Mouse (Mus musculus) cortical plate, adult 2 months (tissue): ENCODE measurements at regions not wholly inside any gene's neighbourhood (a gene's known extent, or its start where the extent isn't known, plus 50 kb on each side); places are given as distances from the start of the nearest gene placed in this dataset.

ENCODE experiments used
- CTCF ChIP-seq: fragments of 200-500 bp; IDR thresholded peaks from 2 replicates; pipeline ENCODE4 v1.5.1; 2011; ENCODE audit warnings: mild to moderate bottlenecking, control low read depth, low read length; ENCODE audit not compliant: insufficient read depth; ENCODE audit errors: extremely low read depth
- POLR2A ChIP-seq: fragments of 200-500 bp; IDR thresholded peaks from 2 replicates; pipeline ENCODE4 v1.6.1; 2011; ENCODE audit warnings: mild to moderate bottlenecking, low read length, control low read depth; ENCODE audit not compliant: insufficient read depth; ENCODE audit errors: extremely low read depth

DNA sequence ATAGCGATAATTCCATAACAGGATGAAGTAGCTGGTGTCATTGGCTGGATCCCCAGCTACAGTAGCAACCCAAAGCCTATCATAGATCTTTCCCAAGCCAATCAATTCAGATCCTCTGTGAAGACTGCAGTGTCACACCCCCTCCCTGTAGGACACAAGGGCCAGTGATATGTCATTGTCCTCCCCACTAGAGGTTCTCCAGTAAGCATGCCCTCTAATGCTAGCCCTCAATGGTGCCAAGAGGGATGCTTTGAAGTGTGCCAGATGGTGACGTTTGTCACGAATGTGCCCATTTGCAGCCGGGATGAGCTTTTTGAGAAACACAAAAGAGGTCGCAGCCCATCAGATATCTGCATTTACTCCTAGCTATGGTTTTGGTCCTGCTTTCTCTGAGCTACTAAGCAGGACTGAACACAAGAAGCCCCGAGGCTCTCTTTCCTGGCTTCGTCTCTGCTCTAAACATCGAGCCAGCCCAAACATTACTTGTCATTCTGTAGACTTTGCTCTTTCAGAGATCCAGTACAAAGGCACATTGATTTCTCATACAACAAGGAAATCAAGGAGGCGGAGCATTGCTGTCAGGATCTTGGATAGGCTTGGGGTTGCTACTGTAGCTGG lies 214.2 kb downstream of the Gm19410 start:
- no peak for TF ChIP-seq POLR2A
- TF ChIP-seq CTCF = no peak
